Mouse (Mus musculus) neutrophil, adult 83 days (primary cell): ENCODE data around the gene Mrpl23. TPM values are rescaled to one million over a fixed set of nuclear protein-coding genes. Genes with fewer than 3 reads are reported as not detected.

Experiments used
- total RNA-seq, 2 experiments: library from RNA; stranded (reverse); gene quantifications; one replicate each; pipeline ENCODE4 v1.2.4; 2023

The Mrpl23 gene
- total RNA-seq = 1 to 10 TPM; 1.1 TPM

DNA sequence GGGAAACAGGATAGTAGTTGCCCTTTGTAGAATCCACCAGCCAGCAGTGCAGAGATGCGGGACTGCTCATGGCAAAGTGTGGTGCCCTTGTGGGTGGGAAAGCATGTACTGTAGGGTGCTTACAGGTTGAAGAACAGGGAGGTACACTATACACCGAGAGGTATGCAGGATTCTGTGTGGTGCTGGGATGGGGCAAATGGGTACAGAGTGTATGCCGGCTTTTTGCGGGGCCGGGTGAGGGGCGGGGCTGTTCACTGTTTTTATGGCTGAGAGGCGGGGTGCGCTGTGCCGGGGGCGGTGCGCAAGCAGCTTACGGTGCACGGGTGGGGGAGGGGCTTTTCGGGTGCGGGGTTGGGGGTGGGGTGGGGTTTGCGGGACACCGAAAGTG is at the start of gene Mrpl23:
Mrpl23 (plus strand) TSS at position 16 of the 388 bp plus-strand sequence.

DNA sequence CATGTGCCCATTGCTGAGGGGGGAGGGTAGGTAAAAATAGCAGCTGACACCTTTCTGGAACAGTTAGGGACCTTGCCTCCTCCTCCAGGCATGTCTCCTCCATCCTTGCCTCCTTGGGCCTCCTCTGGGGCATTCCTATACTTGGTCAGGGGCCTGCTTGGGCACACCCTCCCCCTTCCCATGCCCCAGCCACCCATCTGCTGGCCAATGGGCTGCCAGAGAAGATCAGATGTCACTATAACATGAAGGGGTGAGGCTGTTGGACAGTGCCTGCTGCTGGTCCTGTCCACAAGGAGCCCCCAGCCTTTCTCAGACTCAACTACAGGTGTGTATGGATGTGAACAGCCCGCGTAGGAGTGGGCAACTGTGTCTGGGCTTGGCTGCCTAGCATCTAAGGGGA is 33.9 kb upstream of the Mrpl23 start, which contains the start of gene Tnnt3:
Tnnt3 (plus strand) TSS at position 262 of the 400 bp plus-strand sequence.

Other genes starting within 250 kb of the Mrpl23 start
- gene Krtap5-1, start 235.6 kb upstream of the Mrpl23 start, total RNA-seq = not detected
- not detected for gene Krtap5-4, start 229.1 kb upstream of the Mrpl23 start, total RNA-seq
- 10 to 100 TPM; 19.6 to 21.5 TPM for gene Ifitm10, start 158.9 kb upstream of the Mrpl23 start, total RNA-seq
- 1 to 10 TPM; 3.8 to 3.9 TPM for gene Gm49369, start 150.0 kb upstream of the Mrpl23 start, total RNA-seq
- 100 to 1,000 TPM; 780 to 782 TPM for gene Ctsd, start 144.6 kb upstream of the Mrpl23 start, total RNA-seq
- 10 to 100 TPM in 1 of 2 experiments, 1 to 10 TPM in 1; 5.1 to 10.5 TPM for gene Syt8, start 97.8 kb upstream of the Mrpl23 start, total RNA-seq
- gene Tnni2, start 90.9 kb upstream of the Mrpl23 start, total RNA-seq = 1 to 10 TPM; 5.9 to 7.9 TPM
- 1,000 to 10,000 TPM; 1,349 to 1,491 TPM for gene Lsp1, start 71.9 kb upstream of the Mrpl23 start, total RNA-seq
- 10 to 100 TPM; 17.8 to 18.5 TPM for gene Tnnt3, start 33.9 kb upstream of the Mrpl23 start, total RNA-seq
- not detected for gene Igf2, start 134.1 kb downstream of the Mrpl23 start, total RNA-seq
- not detected for gene Gm49394, start 137.3 kb downstream of the Mrpl23 start, total RNA-seq
- not detected for gene Ins2, start 210.7 kb downstream of the Mrpl23 start, total RNA-seq